Mouse (Mus musculus): ENCODE data around the gene Hspa12a.

Hspa12a gene

DNA sequence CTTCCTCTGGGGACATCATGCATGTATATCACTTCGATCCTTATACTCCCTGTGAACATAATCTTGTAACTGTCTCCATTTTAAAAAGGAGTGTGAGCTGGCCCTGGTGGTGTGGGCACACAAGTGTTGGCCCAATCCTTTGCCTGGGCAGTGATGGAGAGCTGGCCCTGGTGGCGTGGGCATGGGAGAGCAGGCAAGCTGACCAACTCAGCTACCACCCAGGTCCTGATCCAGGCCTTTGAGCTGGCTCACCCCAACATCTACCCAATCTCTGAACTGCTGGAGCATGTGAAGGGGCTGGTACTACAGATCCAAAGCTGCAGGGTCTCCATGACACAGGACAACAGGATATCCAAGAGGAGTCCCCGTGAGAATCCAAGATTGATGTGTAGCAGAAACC lies 120.2 kb downstream of the Hspa12a start:
- in situ Hi-C loops (cut with MboI): no loop called here

DNA sequence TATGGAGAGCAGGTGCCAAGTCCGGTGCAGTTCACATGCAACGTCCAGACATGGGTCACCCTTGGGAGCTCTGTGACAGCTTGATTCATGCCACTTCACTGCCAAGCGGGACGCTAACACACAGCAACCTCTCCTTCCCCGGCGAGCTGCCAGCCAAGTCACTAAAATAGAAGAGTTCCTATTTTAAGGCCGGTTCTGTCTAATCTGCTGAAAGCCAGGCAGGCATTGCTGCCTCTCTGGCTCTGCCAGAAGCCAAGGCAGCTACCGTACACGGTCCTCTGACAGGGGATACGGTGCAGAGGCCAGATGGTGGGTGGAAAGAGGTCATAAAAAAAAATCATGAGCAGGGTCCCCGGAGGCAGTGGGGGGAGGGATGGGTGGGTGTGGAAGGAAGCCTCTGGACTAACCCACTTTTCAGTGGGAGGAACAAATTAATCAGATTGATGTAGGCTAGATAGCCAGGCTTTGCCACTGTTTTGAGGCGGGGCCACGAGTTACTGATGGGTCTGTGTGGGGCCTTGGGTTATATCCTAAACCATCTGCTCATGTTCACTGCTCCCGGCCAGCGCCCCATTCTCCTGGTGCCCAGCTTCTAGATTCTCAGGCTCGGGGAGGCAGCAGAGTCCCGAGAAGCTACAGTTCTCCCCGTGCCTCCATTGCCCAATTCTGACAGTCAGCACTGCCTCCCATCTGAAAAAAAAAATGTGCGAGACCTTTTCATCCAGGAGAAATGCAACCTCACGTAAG lies 120.8 kb downstream of the Hspa12a start:
- in situ Hi-C loops (cut with MboI): no loop called here

DNA sequence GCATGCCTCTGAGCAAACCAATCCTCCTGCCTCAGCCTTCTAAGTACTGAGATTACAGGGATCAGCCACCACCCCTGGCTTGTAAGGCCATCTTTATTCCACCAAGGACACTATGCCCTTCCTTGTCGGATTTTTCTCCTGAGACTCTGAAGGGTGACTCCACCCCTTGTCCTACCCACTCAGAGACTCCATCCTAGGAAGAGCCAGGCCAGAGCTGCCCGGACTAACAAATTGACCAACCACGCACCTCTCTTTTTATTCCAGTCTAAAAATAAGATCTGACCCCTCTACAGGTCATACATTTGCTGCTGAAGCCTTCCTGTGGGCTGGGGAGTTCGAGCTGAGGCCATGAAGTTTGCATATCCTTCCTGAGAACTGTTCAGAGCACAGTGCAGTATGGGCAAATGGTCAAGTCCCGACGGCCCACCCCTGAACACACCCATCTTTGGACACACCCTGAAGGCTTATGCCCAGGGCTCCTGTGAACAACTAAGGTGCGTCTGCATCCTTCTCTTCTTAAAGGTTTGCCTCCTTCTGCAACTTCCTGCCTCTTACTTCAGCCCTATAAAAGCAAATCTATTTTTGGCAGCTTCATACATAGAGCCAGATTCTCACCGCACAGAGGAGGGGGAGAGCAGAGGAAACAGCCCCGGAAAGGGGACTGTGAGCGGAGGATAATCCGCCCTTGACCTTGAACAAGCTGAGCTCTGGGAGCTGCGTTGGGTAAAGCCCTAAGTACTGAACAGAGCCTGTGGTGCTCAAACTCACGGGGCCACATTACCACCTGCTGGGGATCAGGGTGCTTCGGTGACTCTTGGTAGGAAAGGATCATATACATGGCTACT lies 124.7 kb downstream of the Hspa12a start:
- in situ Hi-C loops (cut with MboI): no loop called here

DNA sequence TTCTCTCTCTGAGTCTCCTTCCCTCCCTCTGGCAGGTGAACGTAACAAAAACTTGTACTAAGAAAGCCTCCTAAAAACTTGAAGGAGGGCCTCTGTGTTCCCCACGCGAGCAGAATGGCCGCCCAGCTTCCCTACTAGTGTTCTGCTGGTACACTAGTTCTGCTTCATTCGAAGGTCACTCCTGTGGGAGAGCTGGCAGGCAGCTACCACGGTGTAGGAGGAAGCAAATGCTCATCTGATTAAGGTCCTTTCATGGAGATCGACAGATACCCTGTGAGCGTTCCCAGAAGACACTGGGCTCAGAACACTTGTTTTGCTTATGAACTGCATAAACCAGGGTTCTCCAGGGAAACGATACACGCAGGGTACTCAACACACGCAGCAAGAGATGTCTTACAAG lies 126.1 kb downstream of the Hspa12a start:
- in situ Hi-C loops (cut with MboI): no loop called here

DNA sequence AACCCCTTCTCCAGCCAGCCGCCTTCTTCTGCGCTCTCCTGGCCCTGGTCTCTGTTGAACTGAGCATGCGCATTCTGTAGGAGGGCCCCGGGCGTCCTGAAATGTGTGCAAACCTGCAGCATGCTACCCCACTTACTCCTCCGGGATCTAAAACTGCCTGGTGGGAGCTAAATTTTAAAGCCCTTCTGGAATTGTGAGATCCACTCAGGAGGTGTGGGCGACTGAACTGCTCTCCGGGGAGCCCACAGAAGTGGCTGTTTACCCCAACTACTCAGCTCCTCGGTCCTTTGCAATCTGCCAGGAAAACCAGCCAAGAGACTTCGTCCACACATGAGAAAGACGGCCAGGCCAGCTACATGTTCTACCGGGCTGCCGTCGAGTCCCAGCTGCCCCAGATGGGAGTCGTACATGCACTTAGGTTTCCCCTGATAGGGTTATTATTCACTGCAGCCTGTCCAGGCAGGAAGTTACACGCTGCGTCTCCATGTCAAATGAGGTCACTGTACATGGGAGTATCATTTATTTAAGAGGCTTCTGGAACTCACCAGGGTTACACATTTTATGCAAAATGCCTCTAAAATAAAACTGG lies 126.9 kb downstream of the Hspa12a start:
- in situ Hi-C loops (cut with MboI): no loop called here

DNA sequence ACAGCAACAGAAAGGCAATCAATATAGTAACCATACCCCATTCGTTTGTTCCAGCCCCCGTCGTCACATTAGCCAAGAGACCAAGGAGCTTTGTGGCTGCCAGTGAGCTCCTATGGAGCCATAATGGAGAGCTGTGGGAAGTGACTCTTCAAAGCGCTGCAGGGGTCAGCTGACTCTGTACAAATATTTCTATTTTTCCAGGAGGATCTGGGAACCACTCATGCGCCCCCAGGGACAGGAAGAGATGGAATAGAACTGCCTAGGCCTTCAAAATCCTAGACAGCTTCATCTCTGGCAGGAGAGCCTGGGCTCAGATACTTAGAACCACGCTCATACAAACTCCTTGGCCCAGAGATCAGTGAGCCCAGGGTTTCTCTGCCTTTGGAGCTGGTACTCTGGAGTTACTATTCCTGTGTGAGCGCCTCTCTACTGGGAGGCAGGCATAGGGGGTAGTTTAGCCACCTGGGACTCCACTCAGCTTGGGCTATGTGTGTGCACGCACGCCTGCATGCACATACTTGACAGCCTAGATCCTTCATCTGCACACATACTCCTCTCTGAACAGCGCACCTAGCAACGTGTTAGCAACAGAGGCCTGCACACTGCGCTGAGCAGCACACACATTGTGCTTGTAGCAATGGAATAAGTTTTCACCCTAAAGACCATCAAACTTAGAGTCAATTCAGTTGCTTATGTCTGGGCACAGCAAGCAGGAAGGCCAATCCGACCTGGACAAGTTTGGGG lies 128.1 kb downstream of the Hspa12a start:
- in situ Hi-C loops (cut with MboI): no loop called here

DNA sequence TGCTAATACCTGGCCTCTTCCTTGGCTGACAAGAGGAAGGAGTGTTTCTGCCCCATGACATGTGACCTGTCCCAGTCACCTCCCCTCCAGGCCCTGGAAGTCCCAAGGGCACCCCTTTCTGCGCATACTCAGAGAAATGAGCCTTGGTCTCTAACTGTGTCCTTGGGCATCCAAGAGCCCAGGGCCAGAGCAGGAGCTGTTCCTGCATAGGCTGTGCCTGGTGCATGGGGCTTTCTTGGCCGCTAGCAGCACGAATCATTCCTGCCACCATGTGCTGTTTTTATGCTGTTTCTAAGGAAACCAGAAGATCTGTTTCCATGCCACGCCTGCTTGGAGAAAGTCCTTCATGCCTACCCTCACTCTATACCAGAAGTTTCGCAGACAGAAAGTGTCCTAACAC lies 132.9 kb downstream of the Hspa12a start:
- in situ Hi-C loops (cut with MboI): no loop called here

DNA sequence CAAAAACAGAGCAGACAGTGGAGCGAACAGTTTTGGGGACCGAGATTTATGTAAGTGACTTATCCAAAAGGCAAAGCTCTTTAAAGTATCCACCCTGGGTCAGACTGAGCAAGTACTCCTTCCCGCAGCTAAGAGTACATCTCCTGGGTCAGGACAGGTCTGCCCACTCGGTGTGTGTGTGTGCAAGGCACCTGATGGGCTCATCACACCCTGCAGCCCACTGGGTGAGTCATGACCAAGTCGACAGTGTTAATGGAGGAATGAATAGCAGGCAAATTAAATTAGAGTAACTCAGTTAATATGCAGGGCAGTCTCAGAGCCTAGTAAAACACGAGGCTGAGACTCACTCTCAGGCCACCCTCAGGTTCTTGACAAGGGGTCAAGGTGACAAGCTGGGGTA lies 134.6 kb downstream of the Hspa12a start:
- in situ Hi-C loops (cut with MboI): loop anchor here (10.0 kb wide), 1 partner anchor 106 kb away; no protein-coding TSS in a partner anchor

DNA sequence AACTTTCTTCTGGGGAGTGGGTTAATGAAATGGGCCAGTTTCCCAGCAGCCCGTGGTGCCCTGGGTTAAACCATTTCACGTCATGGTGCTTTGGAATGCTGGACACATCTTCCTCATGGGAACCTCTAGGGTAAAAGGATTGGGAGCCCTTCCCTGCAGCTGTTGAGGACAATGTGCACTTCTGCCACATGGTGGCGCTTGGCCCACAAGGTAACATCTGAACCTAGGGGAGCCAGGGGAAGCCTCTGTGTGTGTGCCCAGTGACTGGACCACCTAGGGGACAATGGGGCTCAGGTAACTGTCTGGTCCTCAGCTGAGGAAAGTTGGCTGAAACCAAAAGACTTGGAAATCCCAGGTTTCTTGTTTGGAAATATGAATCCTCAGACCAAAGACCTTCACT lies 137.1 kb downstream of the Hspa12a start:
- in situ Hi-C loops (cut with MboI): loop anchor here (10.0 kb wide), 1 partner anchor 108 kb away; no protein-coding TSS in a partner anchor

DNA sequence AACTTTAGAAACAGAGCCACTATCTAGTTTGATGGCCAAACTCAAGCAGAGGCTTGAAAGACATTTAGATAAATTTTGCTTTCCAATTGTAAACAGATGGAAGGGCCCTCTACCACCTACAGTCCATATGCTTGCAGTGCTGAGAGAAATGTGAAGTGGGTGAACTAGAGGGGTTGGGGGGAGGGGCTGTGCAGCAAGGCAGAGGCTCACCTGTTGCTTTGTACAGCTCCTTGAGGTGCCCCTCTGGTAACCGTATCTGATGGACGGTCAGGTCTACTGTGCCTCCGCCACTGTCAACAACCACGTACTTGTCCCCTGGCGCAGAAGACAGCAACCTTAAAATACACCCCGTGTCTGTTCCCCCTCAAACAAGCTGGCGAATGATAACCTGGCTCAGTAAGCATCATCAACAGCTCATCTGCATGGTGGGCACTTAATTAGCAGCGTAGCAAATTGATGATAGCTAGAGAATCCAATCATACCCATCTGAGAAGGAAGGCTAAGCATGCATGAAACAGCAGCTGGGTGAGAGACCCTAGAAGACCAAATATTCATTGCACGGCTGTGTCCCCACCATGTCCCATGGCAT lies 138.2 kb downstream of the Hspa12a start:
- in situ Hi-C loops (cut with MboI): loop anchor here (10.0 kb wide), 1 partner anchor 110 kb away; no protein-coding TSS in a partner anchor

DNA sequence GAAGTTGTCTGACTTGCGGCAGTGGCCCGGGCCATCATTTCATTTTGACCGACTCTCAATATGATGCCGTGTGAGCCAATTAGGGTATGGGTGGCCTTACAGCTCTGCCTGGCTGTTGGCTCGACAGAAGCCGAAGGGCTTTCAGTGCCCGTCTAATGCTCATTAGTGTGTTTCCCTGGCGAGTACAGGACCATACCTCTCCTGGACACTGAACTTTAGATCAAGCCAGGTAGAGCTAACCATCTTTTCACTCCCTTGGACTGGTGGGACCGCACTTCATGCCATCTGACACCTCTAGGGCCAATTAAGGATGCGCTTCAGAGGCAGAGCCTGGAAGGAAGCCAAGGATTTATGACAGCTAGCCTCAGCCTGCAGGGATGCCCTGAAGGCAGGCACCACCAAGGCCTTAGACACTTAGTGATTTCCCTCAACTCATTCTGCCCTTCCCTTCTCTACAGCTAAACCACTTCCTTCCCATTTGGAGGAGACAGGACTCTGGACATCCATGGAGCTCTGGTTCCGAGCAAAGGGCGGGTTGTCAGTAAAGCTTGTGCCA lies 148.3 kb downstream of the Hspa12a start:
- in situ Hi-C loops (cut with MboI): no loop called here

DNA sequence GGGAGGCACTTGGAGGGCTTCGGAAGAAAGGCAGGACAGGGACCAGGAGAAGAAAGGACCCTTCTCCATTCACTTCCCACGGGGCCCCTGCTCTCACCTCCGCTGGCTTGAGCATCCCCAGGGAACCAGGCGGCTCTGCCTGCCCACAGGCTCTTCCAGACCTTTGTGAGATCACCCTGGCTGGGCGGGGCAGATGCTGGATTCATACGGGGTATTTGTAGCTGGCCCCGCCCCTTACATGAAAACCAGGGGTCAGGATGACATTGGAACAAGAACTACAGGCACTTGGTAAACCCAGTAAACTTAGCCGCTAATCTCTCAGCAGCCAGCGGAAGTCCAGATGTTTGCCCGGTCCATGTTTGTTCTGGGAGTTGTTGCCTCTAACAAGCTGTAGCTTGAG lies 149.2 kb downstream of the Hspa12a start, which contains the start of gene 1700019N19Rik:
1700019N19Rik (minus strand) TSS at position 178 of the 400 bp plus-strand sequence.
- in situ Hi-C loops (cut with MboI): no loop called here

DNA sequence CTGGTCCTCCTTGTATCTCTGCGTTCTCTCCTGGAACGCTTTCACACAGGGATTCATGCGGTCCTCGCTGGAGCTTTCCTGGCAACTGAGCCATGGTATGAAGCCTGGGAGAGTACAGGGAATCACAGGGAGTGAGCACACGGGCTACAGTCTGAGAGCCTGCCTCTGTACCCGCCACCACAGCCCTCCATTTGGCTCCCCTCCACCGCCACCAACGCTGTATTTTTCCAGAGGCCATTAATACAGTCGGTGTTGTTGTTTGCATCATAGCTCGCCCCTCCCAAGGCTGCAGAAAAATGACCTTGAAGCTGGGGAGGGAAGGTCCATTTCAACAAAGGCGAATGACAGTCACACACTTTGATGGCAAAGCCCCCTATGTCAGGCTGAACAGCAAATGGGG lies 154.3 kb downstream of the Hspa12a start:
- in situ Hi-C loops (cut with MboI): no loop called here

DNA sequence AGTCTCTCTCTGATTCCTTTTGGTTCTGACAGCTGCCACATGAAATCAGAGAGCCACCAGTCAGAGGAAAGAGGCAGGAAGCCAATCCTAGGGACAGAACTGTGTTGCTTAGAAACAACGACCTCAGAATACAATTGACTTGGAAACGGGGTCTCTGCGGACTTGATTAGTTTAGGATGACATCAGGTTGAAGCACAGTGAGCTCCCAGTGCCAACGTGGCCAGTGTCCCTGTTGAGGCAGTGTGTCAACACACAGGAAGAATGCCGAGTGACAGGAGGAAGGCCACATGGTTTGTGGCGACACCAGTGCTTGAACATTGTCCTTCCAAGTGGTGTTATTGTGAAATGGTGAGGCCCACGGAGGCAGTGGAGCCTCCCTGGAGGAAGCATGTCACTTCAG lies 159.5 kb downstream of the Hspa12a start:
- in situ Hi-C loops (cut with MboI): no loop called here

DNA sequence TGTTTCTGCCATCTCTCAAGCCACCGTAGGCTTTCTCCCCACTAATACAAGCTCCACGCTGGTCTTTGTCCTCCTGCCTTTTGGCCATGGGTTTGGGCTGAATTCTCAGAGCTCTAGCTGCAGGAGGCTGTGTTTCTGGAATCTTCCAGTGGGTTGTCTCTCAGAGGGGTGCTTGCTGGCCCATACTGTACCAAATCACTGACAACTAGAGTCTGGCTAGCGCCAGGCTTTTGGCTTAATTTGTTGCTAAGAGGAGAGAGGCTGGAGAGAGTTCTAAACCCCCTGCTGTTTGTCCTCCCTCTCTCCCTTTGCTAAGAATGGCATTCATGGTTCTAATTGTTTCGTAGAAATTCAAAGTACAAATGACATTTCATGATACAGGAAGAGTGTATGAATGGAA lies 161.9 kb downstream of the Hspa12a start:
- in situ Hi-C loops (cut with MboI): no loop called here

DNA sequence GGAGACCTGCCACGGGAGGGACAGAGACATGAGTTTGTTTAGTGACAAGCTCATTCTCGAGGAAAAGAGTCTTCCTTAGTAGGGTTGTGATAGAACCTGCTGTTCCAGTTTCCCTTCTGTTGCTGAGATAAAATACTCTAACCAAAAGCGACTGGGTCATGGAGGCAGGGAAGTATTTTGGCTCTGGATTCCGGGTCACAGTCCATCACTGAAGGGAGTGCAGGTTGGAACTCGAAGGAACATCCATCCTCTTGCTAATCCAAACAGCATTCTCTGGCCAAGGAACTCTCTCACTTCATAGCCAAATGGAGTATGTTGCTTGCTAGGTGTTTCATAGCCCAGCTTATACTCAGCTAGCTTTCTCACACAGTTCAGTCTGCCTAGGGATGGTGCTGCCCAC lies 167.0 kb downstream of the Hspa12a start:
- in situ Hi-C loops (cut with MboI): no loop called here

DNA sequence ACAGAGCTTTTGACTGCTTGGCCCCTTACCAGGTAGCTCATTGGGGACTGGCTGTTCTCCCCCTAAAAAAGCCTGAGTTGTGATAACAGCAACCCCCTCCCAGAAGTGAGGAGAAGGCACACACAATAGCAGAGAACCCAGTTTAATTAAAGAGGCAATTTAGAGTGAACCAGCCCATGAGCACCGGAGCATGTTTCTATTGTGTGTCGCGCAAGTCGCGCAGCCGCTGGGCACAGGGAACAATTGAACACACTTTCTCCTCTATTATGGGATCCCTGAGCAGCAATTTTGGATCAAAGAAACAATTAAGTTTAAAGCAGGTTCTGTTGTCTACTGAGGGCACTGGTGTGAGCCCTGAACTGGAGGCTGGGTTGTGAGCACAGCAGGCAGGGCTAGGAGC lies 176.1 kb downstream of the Hspa12a start:
- in situ Hi-C loops (cut with MboI): no loop called here

DNA sequence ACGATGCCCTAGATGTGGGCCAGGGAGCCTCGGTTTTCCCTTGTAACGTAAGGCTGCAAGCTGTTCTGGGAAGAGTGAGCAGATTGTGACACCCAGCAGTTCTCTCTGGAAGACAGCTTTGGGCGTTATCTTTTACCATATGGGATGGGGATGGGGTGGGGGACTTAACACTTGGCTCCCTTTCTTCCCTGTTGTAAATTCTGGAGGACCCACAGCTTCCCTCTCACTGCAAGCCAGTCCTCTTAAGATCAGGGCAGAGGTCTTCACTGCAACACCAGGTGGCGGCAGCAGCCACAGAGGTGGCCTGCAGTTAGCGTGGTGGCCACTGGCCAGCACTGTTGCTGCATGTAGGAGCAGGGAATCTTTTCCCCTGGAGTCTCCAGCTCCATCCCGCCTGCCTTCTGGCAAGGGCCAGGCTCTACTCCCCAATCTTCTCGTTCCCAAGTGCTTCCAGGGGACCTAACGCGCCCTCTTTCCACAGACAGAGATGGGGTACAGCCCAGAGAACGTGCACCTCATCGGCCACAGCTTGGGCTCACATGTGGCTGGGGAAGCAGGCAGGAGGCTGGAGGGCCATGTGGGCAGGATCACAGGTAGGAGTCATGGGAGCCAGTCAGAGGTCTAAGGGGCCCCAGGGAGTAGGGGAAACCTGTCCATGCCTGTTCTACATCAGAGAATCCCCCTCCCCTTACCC lies 180.5 kb downstream of the Hspa12a start:
- in situ Hi-C loops (cut with MboI): no loop called here

DNA sequence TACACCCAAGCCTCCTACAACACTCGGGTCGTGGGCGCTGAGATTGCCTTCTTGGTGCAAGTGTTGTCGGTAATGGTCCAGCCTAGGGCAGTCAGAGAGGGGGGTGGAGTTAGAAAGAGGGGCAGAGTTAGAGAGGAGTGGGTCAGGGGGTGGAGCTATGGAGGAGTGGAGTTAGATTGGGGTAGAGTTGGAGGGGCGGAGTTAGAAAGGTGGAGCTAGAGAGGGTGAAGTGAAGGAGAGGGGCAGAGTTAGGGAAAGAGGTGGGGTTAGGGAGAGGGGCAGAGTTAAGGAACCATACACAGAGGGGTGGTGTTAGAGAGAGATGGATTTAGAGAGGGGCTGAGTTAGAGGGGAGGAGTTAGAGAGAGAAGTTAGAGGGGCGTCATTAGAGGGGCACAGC lies 181.1 kb downstream of the Hspa12a start:
- in situ Hi-C loops (cut with MboI): no loop called here

DNA sequence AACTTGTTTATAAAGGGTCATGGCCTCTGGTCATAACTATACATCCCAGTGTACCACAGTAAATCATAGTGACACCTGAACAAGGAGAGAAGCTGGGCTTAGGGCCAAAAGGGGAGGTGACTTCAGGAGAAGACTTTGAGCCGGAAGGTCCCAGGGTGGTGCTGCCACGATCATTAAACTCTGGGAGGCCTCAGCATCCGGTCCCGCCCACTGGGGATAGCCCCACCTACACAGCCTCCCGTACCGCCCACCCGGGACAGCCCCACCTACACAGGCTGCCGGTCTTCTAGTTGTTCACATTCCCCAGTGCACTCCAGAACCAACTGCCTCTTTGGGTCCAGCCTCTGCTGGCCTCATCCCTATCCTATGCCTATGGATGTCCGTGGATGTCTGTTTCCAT lies 184.0 kb downstream of the Hspa12a start, which contains the start of gene Pnliprp2:
Pnliprp2 (plus strand) TSS at position 297 of the 400 bp plus-strand sequence.
- in situ Hi-C loops (cut with MboI): no loop called here

All from mature B cell (primary cell).